Mouse (Mus musculus) bone marrow macrophage, adult 2 months (primary cell): ENCODE data around the gene Ascl1.

ENCODE experiments used
- CTCF ChIP-seq: IDR thresholded peaks from 2 replicates; pipeline ENCODE4 v1.5.1; 2012; ENCODE audit warnings: low read depth, mild to moderate bottlenecking, low read length, moderate library complexity
- POLR2A ChIP-seq: IDR thresholded peaks from 2 replicates; pipeline ENCODE4 v1.6.1; 2012; ENCODE audit warnings: mild to moderate bottlenecking, low read depth, low read length, borderline replicate concordance

DNA sequence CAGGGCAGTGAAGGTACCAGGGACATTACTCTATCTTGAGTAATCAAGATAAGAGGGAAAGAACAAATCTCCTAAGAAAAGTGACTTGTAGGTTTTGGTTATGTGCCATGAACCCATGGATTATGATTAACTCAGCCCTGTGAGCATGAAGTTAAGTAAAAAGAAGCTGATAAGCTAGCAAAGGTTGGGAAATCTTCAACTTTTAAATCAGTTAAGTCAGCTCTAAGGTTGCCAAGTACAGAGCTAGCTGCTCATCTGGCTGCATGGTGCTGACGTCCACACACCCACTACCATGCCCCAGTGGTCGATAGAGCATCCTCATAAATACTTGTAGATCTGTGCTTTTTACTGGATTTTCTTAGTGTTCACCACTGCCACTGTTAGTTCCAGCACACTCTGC lies 25.1 kb upstream of the Ascl1 start:
- TF ChIP-seq POLR2A: no peak
- TF ChIP-seq CTCF: no peak
